Mouse (Mus musculus) left cerebral cortex, postnatal 36 days (tissue): ENCODE data around the gene Mosmo. TPM values are rescaled to one million over a fixed set of nuclear protein-coding genes. Genes with fewer than 3 reads are reported as not detected.

ENCODE experiments used
- DNase-seq, 2 experiments: peaks; one replicate each; pipeline ENCODE4 v3.0.0; 2021 to 2022; ENCODE audit warnings: low spot score in 2 of 2, mixed read lengths in 1 of 2
- intact Hi-C: fragments of 180-260 bp; cut with DNase I; formaldehyde crosslinking; loops from one replicate; pipeline ENCODE4 v1.15.1; 2025
- total RNA-seq, 2 experiments: library from RNA; stranded (reverse); gene quantifications; 2 replicates each; pipeline ENCODE4 v1.2.3; 2021

Gene Mosmo
- total RNA-seq = 10 to 100 TPM; 80.7 to 84.6 TPM

- intact Hi-C loops = loop anchor here (10.0 kb wide), 1 partner anchor 238 kb away; the partner anchor contains the start of gene Polr3e
Measured at GRCm38 (mm10) chr7:120677001-120677643, at the start of gene Mosmo. Gene Mosmo (plus strand): TSS chr7:120677618.

GRCm38 (mm10) chr7:120632518-120632917, 44.9 kb upstream of the Mosmo start:
- intact Hi-C loops = loop anchor here (10.0 kb wide), 2 partner anchors 192 to 282 kb away; partner anchors contain the start of gene Polr3e
- DNase-seq = no peak

More at GRCm38 (mm10) chr7:120677001-120677643, at the start of gene Mosmo:
- peak; percentile 67 to 70 for DNase-seq

GRCm38 (mm10) chr7:120634301-120634700, 43.1 kb upstream of the Mosmo start:
- intact Hi-C loops = loop anchor here (10.0 kb wide), 2 partner anchors 190 to 280 kb away; partner anchors contain the start of gene Polr3e
- no peak for DNase-seq

GRCm38 (mm10) chr7:120634711-120635361, 42.6 kb upstream of the Mosmo start, which contains the start of gene Uqcrc2:
Gene Uqcrc2 (plus strand): TSS chr7:120635176.
- intact Hi-C loops = loop anchor here (5.0 to 10.0 kb wide), 3 partner anchors 190 to 913 kb away; partner anchors contain the start of genes Polr3e and Thumpd1
- DNase-seq = peak; percentile 85 to 88

- intact Hi-C loops = loop anchor here (5.0 to 10.0 kb wide), 3 partner anchors 189 to 913 kb away; partner anchors contain the start of genes Polr3e and Thumpd1
- DNase-seq = no peak
Measured at GRCm38 (mm10) chr7:120635362-120635781, 42.0 kb upstream of the Mosmo start.

GRCm38 (mm10) chr7:120635821-120636220, 41.6 kb upstream of the Mosmo start:
- intact Hi-C loops = loop anchor here (5.0 to 10.0 kb wide), 3 partner anchors 189 to 914 kb away; partner anchors contain the start of genes Polr3e and Thumpd1
- DNase-seq = no peak

GRCm38 (mm10) chr7:120643217-120643616, 34.2 kb upstream of the Mosmo start:
- no peak for DNase-seq
- intact Hi-C loops = no loop called here

- intact Hi-C loops = no loop called here
- peak; percentile 39 to 48 for DNase-seq
Measured at GRCm38 (mm10) chr7:120647849-120648248, 29.6 kb upstream of the Mosmo start.

- intact Hi-C loops = no loop called here
Measured at GRCm38 (mm10) chr7:120662079-120662478, 15.3 kb upstream of the Mosmo start.

GRCm38 (mm10) chr7:120670153-120670875, 7.1 kb upstream of the Mosmo start, which contains the start of gene Pdzd9:
Gene Pdzd9 (minus strand): TSS chr7:120670343.
- intact Hi-C loops = loop anchor here (1.0 to 10.0 kb wide), 3 partner anchors 84 to 244 kb away; partner anchors contain the start of gene Polr3e

More at GRCm38 (mm10) chr7:120662079-120662478, 15.3 kb upstream of the Mosmo start:
- no peak for DNase-seq

GRCm38 (mm10) chr7:120671271-120671670, 6.1 kb upstream of the Mosmo start:
- DNase-seq = no peak
- intact Hi-C loops = loop anchor here (2.0 to 10.0 kb wide), 2 partner anchors 152 to 244 kb away; partner anchors contain the start of gene Polr3e

More at GRCm38 (mm10) chr7:120670153-120670875, 7.1 kb upstream of the Mosmo start, which contains the start of gene Pdzd9:
- peak; percentile 63 to 72 for DNase-seq

GRCm38 (mm10) chr7:120677764-120678531, 530 bp downstream of the Mosmo start:
- peak; percentile 41 to 44 for DNase-seq
- intact Hi-C loops = loop anchor here (2.0 to 10.0 kb wide), 2 partner anchors 47 to 237 kb away; partner anchors contain the start of gene Polr3e

- intact Hi-C loops = loop anchor here (2.0 to 10.0 kb wide), 2 partner anchors 46 to 236 kb away; partner anchors contain the start of gene Polr3e
- no peak for DNase-seq
Measured at GRCm38 (mm10) chr7:120679023-120679422, 1.6 kb downstream of the Mosmo start.

GRCm38 (mm10) chr7:120682002-120682401, 4.6 kb downstream of the Mosmo start:
- intact Hi-C loops = no loop called here
- DNase-seq = no peak

- intact Hi-C loops = no loop called here
- no peak for DNase-seq
Measured at GRCm38 (mm10) chr7:120684731-120685161, 7.3 kb downstream of the Mosmo start.

GRCm38 (mm10) chr7:120685227-120685626, 7.8 kb downstream of the Mosmo start:
- intact Hi-C loops = no loop called here
- DNase-seq = no peak

- intact Hi-C loops = no loop called here
Measured at GRCm38 (mm10) chr7:120690634-120691033, 13.2 kb downstream of the Mosmo start.

GRCm38 (mm10) chr7:120693831-120694375, 16.5 kb downstream of the Mosmo start:
- intact Hi-C loops = no loop called here
- DNase-seq = no peak

More at GRCm38 (mm10) chr7:120690634-120691033, 13.2 kb downstream of the Mosmo start:
- no peak for DNase-seq
